Mouse (Mus musculus): ENCODE data around the gene Fndc3b.

GRCm38 (mm10) chr3:27610547-27610946 lies 100.6 kb downstream of the Fndc3b start:
- TF ChIP-seq POLR2A (IDR thresholded peaks at IDR 0.05; ENCODE audit: extremely low read depth, insufficient read depth, low read length), result no peak
- no peak for TF ChIP-seq CTCF (IDR thresholded peaks at IDR 0.05; ENCODE audit: extremely low read depth, insufficient read depth, low read length)

Measured in cortical plate, adult 2 months (tissue).